Mouse (Mus musculus) heart, embryonic 10.5 days (tissue): ENCODE data around the gene Zc2hc1b. TPM values are rescaled to one million over a fixed set of nuclear protein-coding genes. Genes with fewer than 3 reads are reported as not detected.
A peak's percentile ranks its signal among the peaks of the same experiment; 100 is the strongest.

Experiments
- DNase-seq: peaks from one replicate; pipeline ENCODE4 v3.0.0-alpha.2; 2017; ENCODE audit warnings: low spot score
- H3K27ac ChIP-seq: fragments of 300-500 bp; sonication (generic); 2 replicates; pipeline ENCODE4 v1.5.1; 2016; ENCODE audit warnings: mild to moderate bottlenecking
- H3K27me3 ChIP-seq: fragments of 300-500 bp; sonication (generic); 2 replicates; pipeline ENCODE4 v1.6.1; 2016; ENCODE audit warnings: mild to moderate bottlenecking; ENCODE audit not compliant: poor library complexity, insufficient read depth, severe bottlenecking
- H3K36me3 ChIP-seq: fragments of 300-500 bp; sonication (generic); 2 replicates; pipeline ENCODE4 v1.6.1; 2016; ENCODE audit warnings: mild to moderate bottlenecking, moderate library complexity
- H3K4me1 ChIP-seq: fragments of 300-500 bp; sonication (generic); 2 replicates; pipeline ENCODE4 v1.6.1; 2016; ENCODE audit warnings: mild to moderate bottlenecking
- H3K4me3 ChIP-seq: fragments of 300-500 bp; sonication (generic); 2 replicates; pipeline ENCODE4 v1.5.1; 2016; ENCODE audit warnings: mild to moderate bottlenecking, moderate library complexity
- H3K9me3 ChIP-seq: fragments of 300-500 bp; sonication (generic); 2 replicates; pipeline ENCODE4 v1.6.1; 2016; ENCODE audit warnings: mild to moderate bottlenecking, moderate library complexity
- WGBS: fragments of 180-500 bp; shearing (Covaris S2); methylation state at CpG from one replicate; pipeline ENCODE4 v1.1.7; 2016; 5-methylcytosine and 5-hydroxymethylcytosine counted together
- polyA plus RNA-seq: library from polyadenylated mRNA; unstranded; fragments of >200 nt; fragmentation: Nextera tagmentation; extraction: Ambion mirVana; gene quantifications from 2 replicates; pipeline ENCODE4 v1.2.1, GENCODE M21; 2016

The Zc2hc1b gene
- polyA plus RNA-seq: not detected in 2 replicates

DNA sequence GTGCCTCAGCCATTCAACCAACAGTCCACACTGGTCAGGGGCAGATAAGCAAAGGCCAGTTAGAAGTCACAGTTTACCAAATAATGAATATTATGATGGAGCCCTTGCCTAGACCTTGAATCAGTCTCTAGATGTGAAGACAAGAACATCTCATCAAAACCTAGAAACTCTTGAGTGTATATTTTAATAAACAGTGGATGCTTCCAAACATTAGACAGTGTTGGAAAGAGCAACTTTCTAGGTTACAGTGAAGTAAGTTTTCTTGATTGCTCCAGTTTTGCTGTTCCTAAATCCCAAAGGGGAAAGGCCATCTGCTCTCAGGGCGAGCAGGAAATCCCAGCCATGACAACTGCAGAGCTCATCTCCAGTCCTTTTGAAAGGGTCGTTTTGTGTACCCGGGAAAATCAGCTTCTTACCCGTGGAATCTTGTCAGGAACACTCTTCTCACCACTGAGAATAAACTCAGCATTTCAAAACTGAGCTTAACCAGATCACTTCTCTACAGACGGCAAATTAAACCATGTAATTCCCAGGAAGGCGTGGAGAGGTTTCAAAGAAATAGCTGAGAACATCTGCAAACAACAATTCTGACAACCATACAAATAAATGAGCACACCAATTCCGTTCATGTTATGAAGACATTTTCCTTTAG, at the start of gene Zc2hc1b:
Gene Zc2hc1b, minus strand, starts transcription at position 51 of the 652 bp plus-strand sequence.
- 77% methylated on average over 7 of the region's 7 CpGs for WGBS
- H3K9me3 ChIP-seq: no peaks in the 10 kb centered on the region
- peak; percentile 10 for DNase-seq
- no peak within 1 kb of the TSS for H3K4me3 ChIP-seq
- no peak within 1 kb of the TSS for H3K27ac ChIP-seq
- H3K4me1 ChIP-seq: 0 out of 2 replicates have a peak, but pooled peaks cover 2% of the 10 kb centered on the region
- H3K36me3 ChIP-seq: peaks cover 70% of the 10 kb centered on the region
- H3K27me3 ChIP-seq: no peaks in the 10 kb centered on the region

DNA sequence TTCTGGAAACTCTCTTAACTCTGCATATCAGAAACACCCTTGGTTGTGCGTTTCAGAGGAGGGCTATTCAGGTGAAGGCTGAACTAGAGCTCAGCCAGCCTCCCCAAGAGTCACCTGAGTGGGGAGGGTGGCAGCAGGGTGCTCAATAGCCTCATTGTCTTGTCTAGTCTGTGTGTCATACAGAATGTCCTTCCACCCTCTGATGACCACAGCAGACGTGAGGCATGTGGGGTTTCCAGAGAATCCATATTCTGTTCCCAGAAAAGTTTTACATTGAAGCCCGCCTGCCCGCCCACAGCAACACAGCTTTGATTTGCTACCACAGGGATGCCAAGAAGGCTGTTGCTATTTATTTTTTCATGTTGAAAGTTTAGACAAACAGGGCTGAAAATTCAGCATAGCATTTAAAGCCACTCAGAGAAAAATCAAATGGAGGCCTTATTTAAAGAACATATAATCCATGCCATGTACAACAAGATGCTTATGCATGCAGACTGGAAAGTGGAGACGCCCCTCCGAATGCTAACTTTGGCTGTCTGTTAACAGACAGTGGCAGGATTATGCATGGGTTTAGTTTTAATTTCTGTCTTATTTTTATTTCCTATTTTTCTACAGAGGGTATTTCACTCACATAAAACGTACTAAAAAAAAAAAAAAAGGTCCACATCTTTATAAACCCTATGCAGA, 47.7 kb upstream of the Zc2hc1b start:
- 84% methylated on average over 7 of the region's 7 CpGs for WGBS
- no peaks in the 10 kb centered on the region for H3K9me3 ChIP-seq
- peaks cover 69% of the 10 kb centered on the region for H3K36me3 ChIP-seq
- H3K27ac ChIP-seq: no peak overlapping the region
- H3K4me3 ChIP-seq: no peak overlapping the region
- H3K4me1 ChIP-seq: no peaks in the 10 kb centered on the region
- DNase-seq: no peak
- no peaks in the 10 kb centered on the region for H3K27me3 ChIP-seq

DNA sequence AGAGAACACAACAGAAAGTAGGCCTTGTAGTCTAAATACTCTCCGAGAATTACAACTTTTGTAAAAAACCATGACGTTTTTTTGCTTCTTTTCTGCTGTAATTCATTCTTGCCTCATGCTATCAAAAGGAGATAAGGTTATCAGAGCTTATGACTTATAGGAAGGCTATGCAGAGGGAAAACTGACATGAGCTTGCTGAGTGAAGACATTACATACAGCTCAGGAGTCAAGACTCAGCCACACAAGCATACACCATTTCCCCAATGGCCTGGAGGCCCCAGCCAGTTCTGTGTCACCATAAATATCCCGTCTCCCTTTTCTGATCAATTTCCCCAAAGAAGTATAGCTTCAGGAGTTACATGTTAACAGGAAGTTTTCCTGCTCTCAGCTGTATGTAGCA, 44.3 kb upstream of the Zc2hc1b start:
- Histone ChIP-seq H3K36me3 (peaks cover 63% of the 10 kb centered on the region), H3K4me1 (0 out of 2 replicates have a peak, but pooled peaks cover 4% of the 10 kb centered on the region), H3K27ac (no peak overlapping the region), H3K4me3 (no peak overlapping the region), H3K27me3 (no peaks in the 10 kb centered on the region), H3K9me3 (no peaks in the 10 kb centered on the region)
- 74% methylated on average over 3 of the region's 3 CpGs for WGBS
- DNase-seq: no peak

GRCm38 (mm10) chr10:13220061-13220460, 42.2 kb upstream of the Zc2hc1b start:
- Histone ChIP-seq H3K27ac (no peak overlapping the region), H3K27me3 (no peaks in the 10 kb centered on the region), H3K4me1 (0 out of 2 replicates have a peak, but pooled peaks cover 4% of the 10 kb centered on the region), H3K36me3 (peaks cover 65% of the 10 kb centered on the region), H3K4me3 (no peak overlapping the region), H3K9me3 (no peaks in the 10 kb centered on the region)
- 66% methylated on average over 1 of the region's 1 CpGs for WGBS
- DNase-seq: no peak

DNA sequence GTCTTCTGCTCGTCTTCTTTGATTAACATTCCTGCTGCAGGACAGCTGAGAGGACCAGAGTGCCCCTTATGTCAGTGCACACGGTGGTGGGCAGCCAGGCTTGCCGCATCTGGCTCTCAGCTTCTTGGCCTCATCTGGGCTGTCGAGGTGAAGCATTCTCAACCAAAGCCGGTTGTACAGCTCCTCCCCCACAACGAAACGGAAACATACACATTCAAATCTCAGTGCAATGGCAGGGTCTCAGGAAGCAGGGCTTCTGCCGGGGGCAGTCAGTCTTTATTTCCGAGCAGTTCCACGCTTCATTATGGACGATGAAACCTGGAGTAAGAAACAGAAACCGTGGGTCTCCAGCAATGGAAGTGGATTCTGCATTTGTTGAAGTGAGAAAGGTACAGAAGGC, 36.1 kb upstream of the Zc2hc1b start:
- Histone ChIP-seq H3K27me3 (no peaks in the 10 kb centered on the region), H3K4me3 (no peak overlapping the region), H3K4me1 (peaks cover 51% of the 10 kb centered on the region), H3K27ac (peak overlapping the region; percentile 69), H3K36me3 (peaks cover 29% of the 10 kb centered on the region; the same call in 1 of the 2 replicates), H3K9me3 (no peaks in the 10 kb centered on the region)
- DNase-seq: no peak
- 53% methylated on average over 12 of the region's 12 CpGs for WGBS

DNA sequence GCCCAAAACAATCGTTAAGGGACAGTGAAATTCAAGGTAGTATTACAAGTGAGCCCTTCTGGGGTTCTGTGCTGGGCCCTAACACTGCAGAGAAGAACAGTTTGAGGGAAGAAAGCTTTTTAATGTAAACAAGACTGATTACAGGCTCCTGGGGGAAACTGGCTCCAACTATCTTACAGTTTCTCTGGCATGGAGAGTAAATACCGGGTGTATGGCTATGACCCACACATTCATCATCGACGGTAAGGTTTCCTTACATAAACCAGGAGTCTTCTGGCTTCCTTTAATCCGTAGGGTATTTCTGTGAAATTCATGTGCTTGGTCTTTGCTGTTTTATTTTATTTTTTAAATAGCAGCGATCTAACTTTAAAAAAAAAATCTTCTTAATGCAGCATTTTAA, 35.0 kb upstream of the Zc2hc1b start:
- Histone ChIP-seq H3K36me3 (peaks cover 25% of the 10 kb centered on the region; the same call in 1 of the 2 replicates), H3K27ac (peak overlapping the region; percentile 67), H3K9me3 (no peaks in the 10 kb centered on the region), H3K4me3 (no peak overlapping the region), H3K27me3 (no peaks in the 10 kb centered on the region), H3K4me1 (peaks cover 51% of the 10 kb centered on the region)
- DNase-seq: no peak
- 57% methylated on average over 6 of the region's 6 CpGs for WGBS

DNA sequence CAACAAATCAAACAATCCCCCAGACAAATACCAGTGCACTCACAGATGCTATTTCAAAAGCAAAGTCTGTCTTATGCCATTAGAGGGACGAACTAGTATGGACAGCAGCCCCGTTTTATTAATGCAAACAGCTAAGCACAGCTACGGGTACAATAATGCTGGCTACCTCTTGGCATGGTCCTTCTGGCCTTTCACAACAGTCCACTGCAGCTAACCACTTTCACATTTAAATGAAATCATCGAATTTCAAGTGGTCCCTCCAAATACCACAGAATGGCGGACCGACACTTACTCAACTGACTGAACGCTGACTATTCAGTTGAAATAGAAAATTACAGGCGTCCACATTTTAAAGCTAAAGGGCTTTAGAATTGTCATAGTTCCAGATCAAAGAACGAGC, 34.5 kb upstream of the Zc2hc1b start:
- no peak for DNase-seq
- peaks cover 20% of the 10 kb centered on the region; the same call in 1 of the 2 replicates for H3K36me3 ChIP-seq
- peak overlapping the region; percentile 67 for H3K27ac ChIP-seq
- H3K27me3 ChIP-seq: no peaks in the 10 kb centered on the region
- no peaks in the 10 kb centered on the region for H3K9me3 ChIP-seq
- H3K4me1 ChIP-seq: peaks cover 46% of the 10 kb centered on the region
- WGBS: 81% methylated on average over 9 of the region's 9 CpGs
- no peak overlapping the region for H3K4me3 ChIP-seq

- no peaks in the 10 kb centered on the region for H3K9me3 ChIP-seq
- no peak overlapping the region for H3K4me3 ChIP-seq
- WGBS: 37% methylated on average over 8 of the region's 8 CpGs
- H3K27ac ChIP-seq: peak overlapping the region; percentile 30
- peaks cover 46% of the 10 kb centered on the region for H3K4me1 ChIP-seq
- DNase-seq: no peak
- H3K27me3 ChIP-seq: no peaks in the 10 kb centered on the region
- H3K36me3 ChIP-seq: 0 out of 2 replicates have a peak, but pooled peaks cover 9% of the 10 kb centered on the region
Measured at GRCm38 (mm10) chr10:13209930-13210637, 32.3 kb upstream of the Zc2hc1b start.

DNA sequence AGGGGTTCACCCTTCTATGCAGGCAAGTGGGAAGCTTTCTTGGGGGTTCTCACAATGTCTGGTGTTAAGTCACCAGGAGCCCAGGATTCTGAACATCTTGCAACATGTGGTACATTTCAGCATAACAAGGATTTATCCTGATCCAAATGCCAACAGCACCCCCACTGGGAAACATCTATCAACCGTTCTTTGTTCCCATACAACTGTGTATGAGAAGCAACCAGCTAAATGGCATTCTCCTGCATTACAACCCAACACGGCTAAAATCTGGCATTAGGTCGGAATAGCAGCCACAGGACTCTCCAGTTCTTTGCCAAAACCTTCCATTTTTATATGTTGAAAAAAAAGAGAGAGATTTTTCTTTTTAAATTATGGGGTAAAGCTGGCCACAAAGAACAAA, 31.7 kb upstream of the Zc2hc1b start:
- peaks cover 45% of the 10 kb centered on the region for H3K4me1 ChIP-seq
- 0 out of 2 replicates have a peak, but pooled peaks cover 9% of the 10 kb centered on the region for H3K36me3 ChIP-seq
- H3K4me3 ChIP-seq: no peak overlapping the region
- H3K27ac ChIP-seq: peak overlapping the region; percentile 64; the same call in 1 of the 2 replicates
- H3K9me3 ChIP-seq: no peaks in the 10 kb centered on the region
- no peak for DNase-seq
- WGBS: 79% methylated on average over 3 of the region's 3 CpGs
- no peaks in the 10 kb centered on the region for H3K27me3 ChIP-seq

- Histone ChIP-seq H3K36me3 (0 out of 2 replicates have a peak, but pooled peaks cover 9% of the 10 kb centered on the region), H3K4me1 (peaks cover 41% of the 10 kb centered on the region), H3K27ac (peak overlapping the region; percentile 64; the same call in 1 of the 2 replicates), H3K9me3 (no peaks in the 10 kb centered on the region), H3K4me3 (no peak overlapping the region), H3K27me3 (no peaks in the 10 kb centered on the region)
- WGBS: 91% methylated on average over 4 of the region's 4 CpGs
- no peak for DNase-seq
Measured at GRCm38 (mm10) chr10:13209061-13209460, 31.2 kb upstream of the Zc2hc1b start.

GRCm38 (mm10) chr10:13201741-13202293, 24.0 kb upstream of the Zc2hc1b start:
- no peak overlapping the region for H3K27ac ChIP-seq
- WGBS: 88% methylated on average over 6 of the region's 6 CpGs
- no peaks in the 10 kb centered on the region for H3K4me1 ChIP-seq
- DNase-seq: no peak
- H3K4me3 ChIP-seq: no peak overlapping the region
- H3K27me3 ChIP-seq: no peaks in the 10 kb centered on the region
- H3K9me3 ChIP-seq: no peaks in the 10 kb centered on the region
- no peaks in the 10 kb centered on the region for H3K36me3 ChIP-seq

GRCm38 (mm10) chr10:13200862-13201261, 23.0 kb upstream of the Zc2hc1b start:
- H3K36me3 ChIP-seq: no peaks in the 10 kb centered on the region
- no peak for DNase-seq
- no peaks in the 10 kb centered on the region for H3K4me1 ChIP-seq
- no peak overlapping the region for H3K27ac ChIP-seq
- H3K27me3 ChIP-seq: no peaks in the 10 kb centered on the region
- H3K4me3 ChIP-seq: no peak overlapping the region
- 93% methylated on average over 3 of the region's 3 CpGs for WGBS
- H3K9me3 ChIP-seq: no peaks in the 10 kb centered on the region
